Mouse (Mus musculus) heart, postnatal 14 days (tissue): ENCODE results near the gene Prss34. TPM values are rescaled to one million over a fixed set of nuclear protein-coding genes. Genes with fewer than 3 reads are reported as not detected.

Experiments
- DNase-seq, 2 experiments: peaks; one replicate each; pipeline ENCODE4 v3.0.0; 2021 to 2022
- intact Hi-C: fragments of 180-260 bp; cut with DNase I; formaldehyde crosslinking; loops from one replicate; pipeline ENCODE4 v1.15.1; 2025
- total RNA-seq, 2 experiments: library from RNA; stranded (reverse); gene quantifications; 2 replicates each; pipeline ENCODE4 v1.2.3; 2021

The Prss34 gene
- total RNA-seq, 2 experiments from 2014 or later = 0.53 to 0.54 TPM

GRCm38 (mm10) chr17:25293495-25293894, 4.7 kb upstream of the Prss34 start:
- DNase-seq = no peak
- intact Hi-C loops = no loop called here

GRCm38 (mm10) chr17:25294111-25294510, 4.1 kb upstream of the Prss34 start:
- no peak for DNase-seq
- intact Hi-C loops = no loop called here

- intact Hi-C loops = no loop called here
- DNase-seq = no peak
Measured at GRCm38 (mm10) chr17:25308346-25308745, 10.2 kb downstream of the Prss34 start, which contains the start of gene Prss28. Gene Prss28 (plus strand): TSS chr17:25308646.

- intact Hi-C loops = no loop called here
- DNase-seq = no peak
Measured at GRCm38 (mm10) chr17:25318354-25318753, 20.2 kb downstream of the Prss34 start, which contains the start of gene Prss29. Gene Prss29 (plus strand): TSS chr17:25318654.

- DNase-seq = no peak
- intact Hi-C loops = no loop called here
Measured at GRCm38 (mm10) chr17:25320819-25321218, 22.6 kb downstream of the Prss34 start.

GRCm38 (mm10) chr17:25322930-25323329, 24.7 kb downstream of the Prss34 start:
- DNase-seq = no peak
- intact Hi-C loops = no loop called here

- intact Hi-C loops = no loop called here
- DNase-seq = no peak
Measured at GRCm38 (mm10) chr17:25332321-25332720, 34.1 kb downstream of the Prss34 start.

- intact Hi-C loops = loop anchor here (1.0 to 2.0 kb wide), 2 partner anchors 29 to 137 kb away; no protein-coding TSS in a partner anchor
- peak; percentile 46 to 70 for DNase-seq
Measured at GRCm38 (mm10) chr17:25333943-25334342, 35.7 kb downstream of the Prss34 start.

- intact Hi-C loops = no loop called here
Measured at GRCm38 (mm10) chr17:25338218-25338617, 40.0 kb downstream of the Prss34 start.

GRCm38 (mm10) chr17:25340003-25340402, 41.8 kb downstream of the Prss34 start:
- intact Hi-C loops = no loop called here
- DNase-seq = no peak

More at GRCm38 (mm10) chr17:25338218-25338617, 40.0 kb downstream of the Prss34 start:
- no peak for DNase-seq

GRCm38 (mm10) chr17:25341490-25341889, 43.3 kb downstream of the Prss34 start:
- DNase-seq = no peak
- intact Hi-C loops = no loop called here

GRCm38 (mm10) chr17:25345462-25345861, 47.3 kb downstream of the Prss34 start, which contains the start of gene Tpsab1:
Gene Tpsab1 (minus strand): TSS chr17:25345562.
- intact Hi-C loops = no loop called here
- DNase-seq = no peak

Other genes with a start within 250 kb of the Prss34 start
- gene Tmem204, start 214.8 kb upstream of the Prss34 start, total RNA-seq = 10 to 100 TPM; 35.5 to 39.1 TPM
- gene Telo2, start 182.4 kb upstream of the Prss34 start, total RNA-seq = 10 to 100 TPM; 11.2 to 13.3 TPM
- gene Ptx4, start 177.6 kb upstream of the Prss34 start, total RNA-seq = 1 to 10 TPM; 4.6 to 7.2 TPM
- gene Clcn7, start 165.0 kb upstream of the Prss34 start, total RNA-seq = 10 to 100 TPM; 27.5 to 28.9 TPM
- not detected for gene Ccdc154, start 135.9 kb upstream of the Prss34 start, total RNA-seq
- not detected for gene Gm38655, start 122.9 kb upstream of the Prss34 start, total RNA-seq
- gene BC003965, start 113.8 kb upstream of the Prss34 start, total RNA-seq = 10 to 100 TPM; 19.2 to 22.0 TPM
- 10 to 100 TPM; 10.8 to 10.9 TPM for gene Unkl, start 110.0 kb upstream of the Prss34 start, total RNA-seq
- gene Gnptg, start 58.3 kb upstream of the Prss34 start, total RNA-seq = 10 to 100 TPM; 13.1 to 14.3 TPM
- 10 to 100 TPM in 1 of 2 experiments, 1 to 10 TPM in 1; 9.3 to 10.2 TPM for gene Tsr3, start 58.2 kb upstream of the Prss34 start, total RNA-seq
- gene Baiap3, start 42.0 kb upstream of the Prss34 start, total RNA-seq = under 1 TPM; 0.17 to 0.63 TPM
- 100 to 1,000 TPM; 119 to 121 TPM for gene Ube2i, start 23.8 kb upstream of the Prss34 start, total RNA-seq
- gene Prss28, start 10.3 kb downstream of the Prss34 start, total RNA-seq = not detected
- not detected for gene Prss29, start 20.3 kb downstream of the Prss34 start, total RNA-seq
- 1 to 10 TPM; 2.3 to 2.6 TPM for gene Tpsab1, start 47.2 kb downstream of the Prss34 start, total RNA-seq
- gene Tpsb2, start 67.9 kb downstream of the Prss34 start, total RNA-seq = 1 to 10 TPM; 5.2 to 5.7 TPM
- not detected for gene Tpsg1, start 70.9 kb downstream of the Prss34 start, total RNA-seq
- gene Cacna1h, start 135.4 kb downstream of the Prss34 start, total RNA-seq = 1 to 10 TPM; 4.9 to 8.1 TPM
- under 1 TPM in 1 of 2 experiments, not detected in 1; 0.50 TPM for gene Tekt4, start 156.2 kb downstream of the Prss34 start, total RNA-seq
- not detected for gene Sstr5, start 198.9 kb downstream of the Prss34 start, total RNA-seq